In genomic region chr15:89074613-89075477, GRCm38 (mm10) we compare ENCODE assay signal across 7 mouse cellular contexts. TPM values are rescaled to one million over a fixed set of nuclear protein-coding genes. Genes with fewer than 3 reads are reported as not detected.
A peak's percentile ranks its signal among the peaks of the same experiment; 100 is the strongest.
DNase-seq lines count a peak whose midpoint lies in the region; ATAC-seq and TF ChIP-seq lines count a peak whose summit lies in the region.

Trabd (plus strand) TSS chr15:89075124.

- TF ChIP-seq RAD21 in CH12.LX (IDR thresholded peaks at IDR 0.05; ENCODE audit: low read depth, low read length) = no peak

- WGBS in embryonic facial prominence, embryonic 13.5 days = 17% methylated on average over 11 of the region's 11 CpGs
- WGBS in heart, embryonic 14.5 days = 12% methylated on average over 11 of the region's 11 CpGs
- 23% methylated on average over 11 of the region's 11 CpGs for WGBS in midbrain, embryonic 13.5 days

- in situ Hi-C loops in CH12.LX (cut with MboI; ENCODE audit: low pct_ligation_motif_present, low pct_unique_long_range_greater_than_20kb, low sequenced_read_pairs) = loop anchor here (10.0 to 25.0 kb wide), 3 partner anchors 113 to 350 kb away; partner anchors contain the start of genes C730034F03Rik, Chkb, Cpt1b and Gm44502

- no peak within 1 kb of the TSS for H3K27ac ChIP-seq in CH12.LX (ENCODE audit: insufficient read depth, low read depth)
- peak within 1 kb of the TSS; percentile 88 for H3K27ac ChIP-seq in embryonic facial prominence, embryonic 13.5 days
- H3K27ac ChIP-seq in heart, embryonic 14.5 days (replicated peaks in 1 of 2; ENCODE audit: control insufficient read depth in 1 of 2, insufficient read depth in 1 of 2, low read depth in 2 of 2, low read length in 2 of 2) = peak within 1 kb of the TSS; percentile 91 to 96
- peak within 1 kb of the TSS; percentile 93 for H3K27ac ChIP-seq in midbrain, embryonic 13.5 days

- no peak for TF ChIP-seq CTCF in CH12.LX (conservative IDR thresholded peaks at IDR 0.05 in 1 of 2, IDR thresholded peaks at IDR 0.05 in 1 of 2; ENCODE audit: low read depth in 2 of 2, low read length in 2 of 2)

- no peak for ATAC-seq in embryonic facial prominence, embryonic 13.5 days (ENCODE audit: insufficient number of reproducible peaks, insufficient read depth, low FRiP score, low TSS enrichment, low read depth)
- ATAC-seq in heart, embryonic 14.5 days (ENCODE audit: insufficient number of reproducible peaks, insufficient read depth, low FRiP score, low read depth) = 0 out of 2 replicates have a peak, but pooled peaks have one; percentile 1
- ATAC-seq in midbrain, embryonic 13.5 days = 0 out of 2 replicates have a peak, but pooled peaks have one; percentile 0

- TF ChIP-seq EP300 in CH12.LX (IDR thresholded peaks at IDR 0.05; ENCODE audit: low read length) = no peak

- H3K4me2 ChIP-seq in CH12.LX (ENCODE audit: insufficient read depth, low read depth, poor library complexity, severe bottlenecking) = peak within 1 kb of the TSS; percentile 72
- peak within 1 kb of the TSS; percentile 94 for H3K4me2 ChIP-seq in embryonic facial prominence, embryonic 13.5 days
- H3K4me2 ChIP-seq in heart, embryonic 14.5 days (ENCODE audit: low read length) = peak within 1 kb of the TSS; percentile 83
- peak within 1 kb of the TSS; percentile 95 for H3K4me2 ChIP-seq in midbrain, embryonic 13.5 days (replicated peaks)

- DNase-seq in 416B (ENCODE audit: low read depth) (peak; percentile 8), CH12.LX (ENCODE audit: extremely low read depth) (no peak)
- peak in 1 of 2 experiments; percentile 40 for DNase-seq in layer of hippocampus, postnatal 14 days (ENCODE audit: low spot score in 2 of 2)
- no peak for DNase-seq in urinary bladder, postnatal 36 days (ENCODE audit: low spot score in 2 of 2)

- peaks cover 6 to 41% of the 10 kb centered on the region in 2 experiments; a peak in 3 of 4 replicates for H3K4me1 ChIP-seq in CH12.LX (ENCODE audit: control insufficient read depth in 1 of 2, insufficient read depth in 2 of 2)
- peaks cover 34% of the 10 kb centered on the region for H3K4me1 ChIP-seq in embryonic facial prominence, embryonic 13.5 days
- H3K4me1 ChIP-seq in heart, embryonic 14.5 days (ENCODE audit: control insufficient read depth in 2 of 2, insufficient read depth in 2 of 2, low read length in 2 of 2) = peaks cover 34 to 51% of the 10 kb centered on the region in 2 experiments
- peaks cover 41% of the 10 kb centered on the region for H3K4me1 ChIP-seq in midbrain, embryonic 13.5 days (replicated peaks)

- TF ChIP-seq POLR2A in CH12.LX (IDR thresholded peaks at IDR 0.05; ENCODE audit: low read depth, low read length) = no peak

- peaks cover 44% of the 10 kb centered on the region for H3K27me3 ChIP-seq in CH12.LX (replicated peaks)
- peaks cover 10% of the 10 kb centered on the region for H3K27me3 ChIP-seq in embryonic facial prominence, embryonic 13.5 days
- H3K27me3 ChIP-seq in heart, embryonic 14.5 days (ENCODE audit: control insufficient read depth, insufficient read depth, low read length) = no peaks in the 10 kb centered on the region
- H3K27me3 ChIP-seq in midbrain, embryonic 13.5 days = 0 out of 2 replicates have a peak, but pooled peaks cover under 1% of the 10 kb centered on the region

- H3K36me3 ChIP-seq in CH12.LX (replicated peaks in 1 of 2; ENCODE audit: control insufficient read depth in 1 of 2, insufficient read depth in 1 of 2, low read length in 1 of 2) = peaks cover 0 to 5% of the 10 kb centered on the region in 2 experiments
- H3K36me3 ChIP-seq in embryonic facial prominence, embryonic 13.5 days = peaks cover 11% of the 10 kb centered on the region; the same call in 1 of the 2 replicates
- peaks cover 11% of the 10 kb centered on the region for H3K36me3 ChIP-seq in heart, embryonic 14.5 days (ENCODE audit: control insufficient read depth, insufficient read depth, low read length)
- peaks cover 2% of the 10 kb centered on the region for H3K36me3 ChIP-seq in midbrain, embryonic 13.5 days

- H3K4me3 ChIP-seq in CH12.LX (replicated peaks in 1 of 3; ENCODE audit: low read depth in 2 of 3, low read length in 2 of 3, poor library complexity in 1 of 3) = peak within 1 kb of the TSS; percentile 65 to 88 (median 87)
- H3K4me3 ChIP-seq in embryonic facial prominence, embryonic 13.5 days = peak within 1 kb of the TSS; percentile 79
- peak within 1 kb of the TSS; percentile 82 to 92 for H3K4me3 ChIP-seq in heart, embryonic 14.5 days (ENCODE audit: control insufficient read depth in 1 of 2, insufficient read depth in 1 of 2, low read depth in 1 of 2, low read length in 2 of 2)
- peak within 1 kb of the TSS; percentile 81 for H3K4me3 ChIP-seq in midbrain, embryonic 13.5 days (replicated peaks)

- dilution Hi-C loops in CH12.LX (cut with MboI; ENCODE audit: extremely low pct_ligation_motif_present, extremely low pct_unique_long_range_greater_than_20kb, low sequenced_read_pairs) = no loop called here

- H3K9me3 ChIP-seq in CH12.LX (replicated peaks; ENCODE audit: low read length) = no peaks in the 10 kb centered on the region
- no peaks in the 10 kb centered on the region for H3K9me3 ChIP-seq in embryonic facial prominence, embryonic 13.5 days
- no peaks in the 10 kb centered on the region for H3K9me3 ChIP-seq in heart, embryonic 14.5 days (ENCODE audit: control insufficient read depth, low read length)
- H3K9me3 ChIP-seq in midbrain, embryonic 13.5 days = no peaks in the 10 kb centered on the region

- peak within 1 kb of the TSS; percentile 96 for H3K9ac ChIP-seq in CH12.LX (ENCODE audit: insufficient read depth, low read depth)
- peak within 1 kb of the TSS; percentile 88 for H3K9ac ChIP-seq in embryonic facial prominence, embryonic 13.5 days
- peak within 1 kb of the TSS; percentile 96 for H3K9ac ChIP-seq in heart, embryonic 14.5 days (ENCODE audit: low read length)
- H3K9ac ChIP-seq in midbrain, embryonic 13.5 days (replicated peaks) = peak within 1 kb of the TSS; percentile 89

- H3K79me2 ChIP-seq in CH12.LX (replicated peaks; ENCODE audit: control insufficient read depth, extremely low read depth, insufficient read depth, poor library complexity, severe bottlenecking) = peaks cover 29% of the 10 kb centered on the region

TF ChIP-seq in CH12.LX, 34 proteins besides CTCF, POLR2A, EP300 and RAD21:
- TF ChIP-seq MXI1 (IDR thresholded peaks at IDR 0.05; ENCODE audit: low read depth, low read length) = no peak
- no peak for TF ChIP-seq ZNF384 (IDR thresholded peaks at IDR 0.05; ENCODE audit: low read depth, low read length)
- TF ChIP-seq BHLHE40 (IDR thresholded peaks at IDR 0.05; ENCODE audit: low read depth, low read length) = no peak
- TF ChIP-seq ELF1 (IDR thresholded peaks at IDR 0.05; ENCODE audit: low read depth, low read length) = no peak
- no peak for TF ChIP-seq UBTF (IDR thresholded peaks at IDR 0.05; ENCODE audit: low read depth, low read length)
- no peak for TF ChIP-seq CHD2 (IDR thresholded peaks at IDR 0.05; ENCODE audit: low read length)
- TF ChIP-seq POLR2AphosphoS2 (IDR thresholded peaks at IDR 0.05; ENCODE audit: low read depth, low read length) = no peak
- no peak for TF ChIP-seq ETS1 (conservative IDR thresholded peaks at IDR 0.05; ENCODE audit: low read depth, low read length)
- TF ChIP-seq MAFK (IDR thresholded peaks at IDR 0.05; ENCODE audit: insufficient replicate concordance, low read length) = no peak
- TF ChIP-seq SMC3 (IDR thresholded peaks at IDR 0.05; ENCODE audit: low read depth, low read length) = no peak
- TF ChIP-seq MAZ (IDR thresholded peaks at IDR 0.05; ENCODE audit: low read depth, low read length) = no peak
- TF ChIP-seq USF1 (IDR thresholded peaks at IDR 0.05; ENCODE audit: low read depth, low read length) = no peak
- TF ChIP-seq GABPA (IDR thresholded peaks at IDR 0.05; ENCODE audit: insufficient replicate concordance, low read depth, low read length) = no peak
- no peak for TF ChIP-seq NELFE (IDR thresholded peaks at IDR 0.05; ENCODE audit: low read depth, low read length)
- TF ChIP-seq MYC (IDR thresholded peaks at IDR 0.05; ENCODE audit: low read depth, low read length) = no peak
- no peak for TF ChIP-seq NRF1 (IDR thresholded peaks at IDR 0.05; ENCODE audit: low read depth, low read length)
- TF ChIP-seq MEF2A (IDR thresholded peaks at IDR 0.05; ENCODE audit: borderline replicate concordance, low read depth, low read length) = no peak

RNA-seq across cellular contexts. Expression of gene Trabd, which starts in this region (rescaled TPM):
- total RNA-seq in CH12.LX (2012; rRNA removed) (70.6 and 74.7 TPM in 2 replicates), CH12.LX (2014; rRNA removed) (38.0 and 39.2 TPM in 2 replicates)
- 49.5 and 53.5 TPM in 2 replicates for polyA plus RNA-seq in CH12.LX (2012; ENCODE audit: insufficient read length, low read depth)
- polyA plus RNA-seq in embryonic facial prominence, embryonic 13.5 days (2015; fragmentation: Nextera tagmentation; extraction: Ambion mirVana) = 47.3 and 47.7 TPM in 2 replicates
- polyA plus RNA-seq in heart, embryonic 14.5 days (2014; fragmentation: Nextera tagmentation; extraction: Ambion mirVana) = 51.6 and 51.9 TPM in 2 replicates
- total RNA-seq in layer of hippocampus, postnatal 14 days (2021) = 10 to 100 TPM; 20.7 to 21.3 TPM
- 36.8 and 40.7 TPM in 2 replicates for polyA plus RNA-seq in midbrain, embryonic 13.5 days (2015; fragmentation: Nextera tagmentation; extraction: Ambion mirVana)
